In genomic region chr6:17834493-17834892, GRCm38 (mm10) we compare ENCODE assay signal across 9 mouse cellular contexts.
DNase-seq lines count a peak whose midpoint lies in the region; ATAC-seq and TF ChIP-seq lines count a peak whose summit lies in the region.
"Had no signal": no experiment of that assay in that cellular context is flagged by ENCODE, and none has a peak within 500 bp of the region (broad histone marks: within the 10 kb centered on the region; RNA-seq: fewer than 3 reads in every experiment).

No protein-coding gene starts in this region.

- no peak for ATAC-seq in hindbrain, embryonic 11.5 days (ENCODE audit: low FRiP score)
- ATAC-seq in hindbrain, embryonic 16.5 days, result no peak
- ATAC-seq in megakaryocyte progenitor cell, adult 5-6 weeks (replicated peaks; ENCODE audit: poor library complexity), result peak; percentile 80
- no peak for ATAC-seq in stomach, postnatal 0 days (ENCODE audit: low FRiP score, low TSS enrichment)

- TF ChIP-seq EP300 in stomach, postnatal 0 days (optimal IDR thresholded peaks at IDR 0.05), result no peak

- H3K9me3 ChIP-seq in hindbrain, embryonic 11.5 days (ENCODE audit: control insufficient read depth, low read length), result no peaks in the 10 kb centered on the region
- H3K9me3 ChIP-seq in hindbrain, embryonic 16.5 days (ENCODE audit: control insufficient read depth, low read length), result 0 out of 2 replicates have a peak, but pooled peaks cover 5% of the 10 kb centered on the region
- no peaks in the 10 kb centered on the region for H3K9me3 ChIP-seq in stomach, postnatal 0 days (ENCODE audit: control insufficient read depth, low read length)

- H3K9ac ChIP-seq in hindbrain, embryonic 11.5 days (ENCODE audit: low read depth, low read length), result no peak overlapping the region
- no peak overlapping the region for H3K9ac ChIP-seq in hindbrain, embryonic 16.5 days (ENCODE audit: low read depth, low read length)
- no peak overlapping the region for H3K9ac ChIP-seq in stomach, postnatal 0 days (ENCODE audit: low read length)
- H3K9ac ChIP-seq: embryonic facial prominence, embryonic 12.5 days had no signal

- no peak overlapping the region for H3K27ac ChIP-seq in hindbrain, embryonic 11.5 days (ENCODE audit: low read depth, low read length)
- no peak overlapping the region for H3K27ac ChIP-seq in hindbrain, embryonic 16.5 days (ENCODE audit: low read depth, low read length)
- no peak overlapping the region for H3K27ac ChIP-seq in stomach, postnatal 0 days (replicated peaks)
- H3K27ac ChIP-seq: embryonic facial prominence, embryonic 12.5 days had no signal

- WGBS in hindbrain, embryonic 11.5 days, result 38% methylated on average over 7 of the region's 7 CpGs
- 36% methylated on average over 7 of the region's 7 CpGs for WGBS in hindbrain, embryonic 16.5 days
- 40% methylated on average over 7 of the region's 7 CpGs for WGBS in stomach, postnatal 0 days

- no peaks in the 10 kb centered on the region for H3K36me3 ChIP-seq in hindbrain, embryonic 11.5 days (ENCODE audit: control insufficient read depth, insufficient read depth, low read length)
- peaks cover 5% of the 10 kb centered on the region; the same call in 1 of the 2 replicates for H3K36me3 ChIP-seq in hindbrain, embryonic 16.5 days (ENCODE audit: control insufficient read depth, insufficient read depth, low read length)
- H3K36me3 ChIP-seq in stomach, postnatal 0 days (ENCODE audit: control insufficient read depth, insufficient read depth, low read length), result no peaks in the 10 kb centered on the region
- H3K36me3 ChIP-seq: embryonic facial prominence, embryonic 12.5 days had no signal

- peak; percentile 82 for DNase-seq in hindbrain, embryonic 11.5 days (ENCODE audit: low spot score)
- peak; percentile 26 for DNase-seq in MEL-GATA-1-ER (ENCODE audit: extremely low read depth, low read depth)
- peak; percentile 74 for DNase-seq in cerebellum, adult 8-10 months
- peak; percentile 80 for DNase-seq in gastrocnemius, postnatal 10 days
- DNase-seq in layer of hippocampus, postnatal 10 days (ENCODE audit: low spot score in 2 of 2), result peak; percentile 77 to 78
- peak; percentile 65 for DNase-seq in stomach, postnatal 0 days (ENCODE audit: low spot score)

- TF ChIP-seq CTCF in stomach, postnatal 0 days (IDR thresholded peaks at IDR 0.05; ENCODE audit: low read depth), result peak; percentile 83

- no peak overlapping the region for H3K4me2 ChIP-seq in hindbrain, embryonic 11.5 days (replicated peaks; ENCODE audit: low read depth, low read length)
- no peak overlapping the region for H3K4me2 ChIP-seq in hindbrain, embryonic 16.5 days (ENCODE audit: low read length)
- H3K4me2 ChIP-seq in stomach, postnatal 0 days (replicated peaks; ENCODE audit: low read depth), result no peak overlapping the region
- H3K4me2 ChIP-seq: embryonic facial prominence, embryonic 12.5 days had no signal

- H3K4me3 ChIP-seq in hindbrain, embryonic 11.5 days (ENCODE audit: low read depth, low read length), result no peak overlapping the region
- no peak overlapping the region for H3K4me3 ChIP-seq in hindbrain, embryonic 16.5 days (ENCODE audit: low read length)
- no peak overlapping the region for H3K4me3 ChIP-seq in stomach, postnatal 0 days (ENCODE audit: low read depth, low read length)
- H3K4me3 ChIP-seq: embryonic facial prominence, embryonic 12.5 days had no signal

- no peaks in the 10 kb centered on the region for H3K4me1 ChIP-seq in hindbrain, embryonic 11.5 days (replicated peaks; ENCODE audit: control insufficient read depth, insufficient read depth, low read length)
- no peaks in the 10 kb centered on the region for H3K4me1 ChIP-seq in hindbrain, embryonic 16.5 days (ENCODE audit: control insufficient read depth, insufficient read depth, low read depth, low read length)
- H3K4me1 ChIP-seq in stomach, postnatal 0 days (replicated peaks; ENCODE audit: control insufficient read depth, insufficient read depth), result no peaks in the 10 kb centered on the region
- H3K4me1 ChIP-seq: embryonic facial prominence, embryonic 12.5 days had no signal

- no peaks in the 10 kb centered on the region for H3K27me3 ChIP-seq in hindbrain, embryonic 11.5 days (ENCODE audit: control insufficient read depth, insufficient read depth, low read length)
- H3K27me3 ChIP-seq in hindbrain, embryonic 16.5 days (replicated peaks; ENCODE audit: control insufficient read depth, insufficient read depth, low read length), result no peaks in the 10 kb centered on the region
- H3K27me3 ChIP-seq in stomach, postnatal 0 days (ENCODE audit: control insufficient read depth, insufficient read depth, low read length), result no peaks in the 10 kb centered on the region
- H3K27me3 ChIP-seq: embryonic facial prominence, embryonic 12.5 days had no signal

Comparison
In these comparisons a context has a peak if more than half of its experiments do, and no peak if none do; other contexts are left out.
1. DNase-seq: peak in every context shown above with its lines; median percentile 82 in hindbrain, embryonic 11.5 days; 80 in gastrocnemius, postnatal 10 days; 78 in layer of hippocampus, postnatal 10 days; 74 in cerebellum, adult 8-10 months; 65 in stomach, postnatal 0 days; 26 in MEL-GATA-1-ER.